Mouse (Mus musculus) liver, embryonic 16.5 days (tissue): ENCODE results near the gene Zranb2. TPM values are rescaled to one million over a fixed set of nuclear protein-coding genes. Genes with fewer than 3 reads are reported as not detected.
A peak's percentile ranks its signal among the peaks of the same experiment; 100 is the strongest.

ENCODE experiments used
- ATAC-seq: fragments of 200-750 bp; cut with Nextera tagmentation; 2 replicates; pipeline ENCODE4 v1.8.0; 2017; ENCODE audit warnings: low read depth, mild to moderate bottlenecking, moderate number of reproducible peaks, moderate library complexity
- H3K27ac ChIP-seq: fragments of 300-500 bp; sonication (generic); 2 replicates; pipeline ENCODE4 v1.5.1; 2014; ENCODE audit warnings: mild to moderate bottlenecking, low read length
- H3K27me3 ChIP-seq: fragments of 300-500 bp; sonication (generic); 2 replicates; pipeline ENCODE4 v1.6.1; 2014; ENCODE audit warnings: low read depth, low read length, mixed read lengths; ENCODE audit not compliant: control insufficient read depth, insufficient read depth
- H3K36me3 ChIP-seq: fragments of 300-500 bp; sonication (generic); 2 replicates; pipeline ENCODE4 v1.6.1; 2014; ENCODE audit warnings: mild to moderate bottlenecking; ENCODE audit not compliant: control insufficient read depth, insufficient read depth
- H3K4me1 ChIP-seq: fragments of 300-500 bp; sonication (generic); 2 replicates; pipeline ENCODE4 v1.6.1; 2014; ENCODE audit warnings: low read depth, low read length, mixed read lengths; ENCODE audit not compliant: control insufficient read depth
- H3K4me2 ChIP-seq: fragments of 300-500 bp; sonication (generic); 2 replicates; pipeline ENCODE4 v1.6.1; 2014; ENCODE audit warnings: low read depth, low read length, mixed read lengths
- H3K4me3 ChIP-seq: fragments of 300-500 bp; sonication (generic); 2 replicates; pipeline ENCODE4 v1.5.1; 2014; ENCODE audit warnings: low read depth, mild to moderate bottlenecking, low read length
- H3K9ac ChIP-seq: fragments of 300-500 bp; sonication (generic); 2 replicates; pipeline ENCODE4 v1.6.1; 2014; ENCODE audit warnings: low read depth, low read length
- H3K9me3 ChIP-seq: fragments of 300-500 bp; sonication (generic); replicated peaks from 2 replicates; pipeline ENCODE4 v1.6.1; 2016; ENCODE audit warnings: low read length; ENCODE audit not compliant: control insufficient read depth
- WGBS: fragments of 180-500 bp; shearing (Covaris S2); extraction: QIAGEN DNeasy Blood & Tissue Kit; methylation state at CpG from one replicate; pipeline ENCODE4 v1.1.7; 2014; ENCODE audit not compliant: insufficient replicate concordance; 5-methylcytosine and 5-hydroxymethylcytosine counted together
- polyA plus RNA-seq: library from polyadenylated mRNA; unstranded; fragments of >200 nt; fragmentation: Nextera tagmentation; extraction: Ambion mirVana; gene quantifications from 2 replicates; pipeline ENCODE4 v1.2.1, GENCODE M21; 2015

Gene Zranb2
- polyA plus RNA-seq, 1 experiment from 2014 or later = 36.6 TPM

GRCm38 (mm10) chr3:157534786-157535415 lies 941 bp downstream of the Zranb2 start:
- WGBS = 1% methylated on average over 15 of the region's 15 CpGs

GRCm38 (mm10) chr3:157549323-157549722 lies 15.4 kb downstream of the Zranb2 start:
- Histone ChIP-seq H3K27ac (no peak overlapping the region), H3K9ac (no peak overlapping the region), H3K4me2 (no peak overlapping the region), H3K36me3 (peaks cover 27% of the 10 kb centered on the region), H3K9me3 (no peaks in the 10 kb centered on the region), H3K4me3 (no peak overlapping the region), H3K27me3 (no peaks in the 10 kb centered on the region), H3K4me1 (no peaks in the 10 kb centered on the region)
- ATAC-seq = no peak
- 88% methylated on average over 2 of the region's 2 CpGs for WGBS

More at GRCm38 (mm10) chr3:157534786-157535415, 941 bp downstream of the Zranb2 start:
- H3K4me3 ChIP-seq = peak overlapping the region; percentile 92
- peaks cover 13% of the 10 kb centered on the region for H3K27me3 ChIP-seq
- peak overlapping the region; percentile 89 for H3K9ac ChIP-seq
- H3K27ac ChIP-seq = peak overlapping the region; percentile 89
- no peaks in the 10 kb centered on the region; the same call in 1 of the 2 replicates for H3K9me3 ChIP-seq
- peak; percentile 64 for ATAC-seq
- H3K4me1 ChIP-seq = peaks cover 9% of the 10 kb centered on the region
- H3K36me3 ChIP-seq = peaks cover 2% of the 10 kb centered on the region
- peak overlapping the region; percentile 72 for H3K4me2 ChIP-seq

- Histone ChIP-seq H3K9me3 (no peaks in the 10 kb centered on the region), H3K27me3 (no peaks in the 10 kb centered on the region), H3K27ac (no peak overlapping the region), H3K36me3 (peaks cover 22% of the 10 kb centered on the region), H3K4me3 (no peak overlapping the region), H3K4me1 (no peaks in the 10 kb centered on the region), H3K4me2 (no peak overlapping the region), H3K9ac (no peak overlapping the region)
- no peak for ATAC-seq
- 88% methylated on average over 3 of the region's 3 CpGs for WGBS
Observed at GRCm38 (mm10) chr3:157549758-157550600, 16.0 kb downstream of the Zranb2 start.

GRCm38 (mm10) chr3:157565196-157565595 lies 31.2 kb downstream of the Zranb2 start:
- Histone ChIP-seq H3K4me3 (no peak overlapping the region), H3K27me3 (peaks cover 25% of the 10 kb centered on the region), H3K4me2 (no peak overlapping the region), H3K36me3 (no peaks in the 10 kb centered on the region), H3K9me3 (no peaks in the 10 kb centered on the region), H3K9ac (no peak overlapping the region), H3K4me1 (peaks cover 9% of the 10 kb centered on the region), H3K27ac (no peak overlapping the region)
- 1% methylated on average over 2 of the region's 2 CpGs for WGBS
- ATAC-seq = no peak

GRCm38 (mm10) chr3:157566725-157567565 lies 33.0 kb downstream of the Zranb2 start, which contains the start of gene Ptger3:
Ptger3 (plus strand) TSS chr3:157566892.
- Histone ChIP-seq H3K36me3 (no peaks in the 10 kb centered on the region), H3K27ac (no peak within 1 kb of the TSS), H3K9me3 (no peaks in the 10 kb centered on the region), H3K27me3 (peaks cover 25% of the 10 kb centered on the region), H3K4me1 (peaks cover 9% of the 10 kb centered on the region), H3K4me2 (peak within 1 kb of the TSS; percentile 70), H3K4me3 (peak within 1 kb of the TSS; percentile 52), H3K9ac (no peak within 1 kb of the TSS)
- WGBS = under 1% methylated on average over 80 of the region's 84 CpGs
- ATAC-seq = peak; percentile 52

- peaks cover 9% of the 10 kb centered on the region for H3K4me1 ChIP-seq
- H3K4me2 ChIP-seq = peak overlapping the region; percentile 70
- WGBS = 2% methylated on average over 34 of the region's 34 CpGs
- H3K27ac ChIP-seq = no peak overlapping the region
- peaks cover 25% of the 10 kb centered on the region for H3K27me3 ChIP-seq
- H3K9ac ChIP-seq = no peak overlapping the region
- no peak for ATAC-seq
- no peaks in the 10 kb centered on the region for H3K36me3 ChIP-seq
- no peaks in the 10 kb centered on the region for H3K9me3 ChIP-seq
- H3K4me3 ChIP-seq = peak overlapping the region; percentile 52
Observed at GRCm38 (mm10) chr3:157567566-157568132, 33.7 kb downstream of the Zranb2 start.

- no peak overlapping the region for H3K4me3 ChIP-seq
- H3K27me3 ChIP-seq = peaks cover 16% of the 10 kb centered on the region
- WGBS = 27% methylated on average over 6 of the region's 6 CpGs
- H3K4me2 ChIP-seq = no peak overlapping the region
- no peak overlapping the region for H3K9ac ChIP-seq
- H3K9me3 ChIP-seq = no peaks in the 10 kb centered on the region
- no peak for ATAC-seq
- H3K36me3 ChIP-seq = no peaks in the 10 kb centered on the region
- H3K4me1 ChIP-seq = peaks cover 12% of the 10 kb centered on the region
- H3K27ac ChIP-seq = no peak overlapping the region
Observed at GRCm38 (mm10) chr3:157572011-157572410, 38.1 kb downstream of the Zranb2 start.

GRCm38 (mm10) chr3:157575441-157576342 lies 41.7 kb downstream of the Zranb2 start:
- no peaks in the 10 kb centered on the region for H3K27me3 ChIP-seq
- H3K9me3 ChIP-seq = no peaks in the 10 kb centered on the region
- no peak overlapping the region for H3K9ac ChIP-seq
- H3K4me2 ChIP-seq = no peak overlapping the region
- no peaks in the 10 kb centered on the region for H3K36me3 ChIP-seq
- ATAC-seq = peak; percentile 48
- 20% methylated on average over 9 of the region's 9 CpGs for WGBS
- peak overlapping the region; percentile 54; the same call in 1 of the 2 replicates for H3K27ac ChIP-seq
- peaks cover 5% of the 10 kb centered on the region for H3K4me1 ChIP-seq
- H3K4me3 ChIP-seq = no peak overlapping the region
